Mouse (Mus musculus): ENCODE data around the gene Tmem115. TPM values are rescaled to one million over a fixed set of nuclear protein-coding genes. Genes with fewer than 3 reads are reported as not detected.

Tmem115 gene
- polyA plus RNA-seq, 1 experiment from 2014 or later, result 44.4 TPM

GRCm38 (mm10) chr9:107496359-107496758 is 37.4 kb upstream of the Tmem115 start:
- no peak overlapping the region for H3K9ac ChIP-seq (ENCODE audit: low read length)
- H3K9me3 ChIP-seq (replicated peaks; ENCODE audit: control insufficient read depth, low read length), result no peaks in the 10 kb centered on the region
- DNase-seq (ENCODE audit: low spot score), result no peak
- 84% methylated on average over 3 of the region's 3 CpGs for WGBS
- H3K36me3 ChIP-seq (ENCODE audit: control insufficient read depth, insufficient read depth, low read length), result no peaks in the 10 kb centered on the region
- 0 out of 2 replicates have a peak, but pooled peaks cover 2% of the 10 kb centered on the region for H3K4me1 ChIP-seq (ENCODE audit: control insufficient read depth, insufficient read depth, low read length)
- no peak for ATAC-seq
- H3K4me3 ChIP-seq (ENCODE audit: low read depth, low read length), result no peak overlapping the region
- no peak overlapping the region for H3K27ac ChIP-seq (ENCODE audit: low read depth, low read length)
- H3K27me3 ChIP-seq (replicated peaks; ENCODE audit: control insufficient read depth, insufficient read depth, low read length), result no peaks in the 10 kb centered on the region
- no peak overlapping the region for H3K4me2 ChIP-seq (ENCODE audit: low read length)

- no peaks in the 10 kb centered on the region for H3K27me3 ChIP-seq (replicated peaks; ENCODE audit: control insufficient read depth, insufficient read depth, low read length)
- 97% methylated on average over 3 of the region's 3 CpGs for WGBS
- ATAC-seq, result no peak
- no peak overlapping the region for H3K4me3 ChIP-seq (ENCODE audit: low read depth, low read length)
- no peak for DNase-seq (ENCODE audit: low spot score)
- no peaks in the 10 kb centered on the region for H3K36me3 ChIP-seq (ENCODE audit: control insufficient read depth, insufficient read depth, low read length)
- peaks cover 12% of the 10 kb centered on the region for H3K4me1 ChIP-seq (ENCODE audit: control insufficient read depth, insufficient read depth, low read length)
- H3K9ac ChIP-seq (ENCODE audit: low read length), result no peak overlapping the region
- no peaks in the 10 kb centered on the region for H3K9me3 ChIP-seq (replicated peaks; ENCODE audit: control insufficient read depth, low read length)
- H3K27ac ChIP-seq (ENCODE audit: low read depth, low read length), result no peak overlapping the region
- no peak overlapping the region for H3K4me2 ChIP-seq (ENCODE audit: low read length)
Measured at GRCm38 (mm10) chr9:107500708-107501286, 32.9 kb upstream of the Tmem115 start.

GRCm38 (mm10) chr9:107502131-107502846 is 31.5 kb upstream of the Tmem115 start:
- Histone ChIP-seq H3K9me3 (replicated peaks; ENCODE audit: control insufficient read depth, low read length) (no peaks in the 10 kb centered on the region), H3K27me3 (replicated peaks; ENCODE audit: control insufficient read depth, insufficient read depth, low read length) (no peaks in the 10 kb centered on the region), H3K4me1 (ENCODE audit: control insufficient read depth, insufficient read depth, low read length) (peaks cover 26% of the 10 kb centered on the region), H3K4me2 (ENCODE audit: low read length) (no peak overlapping the region), H3K27ac (ENCODE audit: low read depth, low read length) (no peak overlapping the region), H3K9ac (ENCODE audit: low read length) (no peak overlapping the region), H3K4me3 (ENCODE audit: low read depth, low read length) (no peak overlapping the region), H3K36me3 (ENCODE audit: control insufficient read depth, insufficient read depth, low read length) (no peaks in the 10 kb centered on the region)
- DNase-seq (ENCODE audit: low spot score), result no peak
- 82% methylated on average over 12 of the region's 12 CpGs for whole genome bisulfite sequencing
- no peak for ATAC-seq

GRCm38 (mm10) chr9:107504662-107505537 is 28.8 kb upstream of the Tmem115 start:
- WGBS, result 46% methylated on average over 19 of the region's 19 CpGs
- H3K9ac ChIP-seq (ENCODE audit: low read length), result no peak overlapping the region

GRCm38 (mm10) chr9:107508266-107508665 is 25.5 kb upstream of the Tmem115 start:
- Histone ChIP-seq H3K27ac (ENCODE audit: low read depth, low read length) (peak overlapping the region; percentile 72), H3K36me3 (ENCODE audit: control insufficient read depth, insufficient read depth, low read length) (no peaks in the 10 kb centered on the region), H3K27me3 (replicated peaks; ENCODE audit: control insufficient read depth, insufficient read depth, low read length) (no peaks in the 10 kb centered on the region), H3K9ac (ENCODE audit: low read length) (no peak overlapping the region), H3K4me1 (ENCODE audit: control insufficient read depth, insufficient read depth, low read length) (peaks cover 59% of the 10 kb centered on the region), H3K9me3 (replicated peaks; ENCODE audit: control insufficient read depth, low read length) (no peaks in the 10 kb centered on the region), H3K4me2 (ENCODE audit: low read length) (0 out of 2 replicates have a peak overlapping the region, but pooled peaks have one; percentile 14), H3K4me3 (ENCODE audit: low read depth, low read length) (no peak overlapping the region)
- 45% methylated on average over 10 of the region's 10 CpGs for WGBS
- ATAC-seq (peak; percentile 71), DNase-seq (ENCODE audit: low spot score) (peak; percentile 81)

More at GRCm38 (mm10) chr9:107504662-107505537, 28.8 kb upstream of the Tmem115 start:
- ATAC-seq (peak; percentile 21; the same call in 1 of the 2 replicates), DNase-seq (ENCODE audit: low spot score) (peak; percentile 52)
- Histone ChIP-seq H3K4me3 (ENCODE audit: low read depth, low read length) (no peak overlapping the region), H3K9me3 (replicated peaks; ENCODE audit: control insufficient read depth, low read length) (no peaks in the 10 kb centered on the region), H3K4me1 (ENCODE audit: control insufficient read depth, insufficient read depth, low read length) (peaks cover 43% of the 10 kb centered on the region), H3K4me2 (ENCODE audit: low read length) (no peak overlapping the region), H3K27me3 (replicated peaks; ENCODE audit: control insufficient read depth, insufficient read depth, low read length) (no peaks in the 10 kb centered on the region), H3K36me3 (ENCODE audit: control insufficient read depth, insufficient read depth, low read length) (no peaks in the 10 kb centered on the region), H3K27ac (ENCODE audit: low read depth, low read length) (peak overlapping the region; percentile 46; the same call in 1 of the 2 replicates)

DNA sequence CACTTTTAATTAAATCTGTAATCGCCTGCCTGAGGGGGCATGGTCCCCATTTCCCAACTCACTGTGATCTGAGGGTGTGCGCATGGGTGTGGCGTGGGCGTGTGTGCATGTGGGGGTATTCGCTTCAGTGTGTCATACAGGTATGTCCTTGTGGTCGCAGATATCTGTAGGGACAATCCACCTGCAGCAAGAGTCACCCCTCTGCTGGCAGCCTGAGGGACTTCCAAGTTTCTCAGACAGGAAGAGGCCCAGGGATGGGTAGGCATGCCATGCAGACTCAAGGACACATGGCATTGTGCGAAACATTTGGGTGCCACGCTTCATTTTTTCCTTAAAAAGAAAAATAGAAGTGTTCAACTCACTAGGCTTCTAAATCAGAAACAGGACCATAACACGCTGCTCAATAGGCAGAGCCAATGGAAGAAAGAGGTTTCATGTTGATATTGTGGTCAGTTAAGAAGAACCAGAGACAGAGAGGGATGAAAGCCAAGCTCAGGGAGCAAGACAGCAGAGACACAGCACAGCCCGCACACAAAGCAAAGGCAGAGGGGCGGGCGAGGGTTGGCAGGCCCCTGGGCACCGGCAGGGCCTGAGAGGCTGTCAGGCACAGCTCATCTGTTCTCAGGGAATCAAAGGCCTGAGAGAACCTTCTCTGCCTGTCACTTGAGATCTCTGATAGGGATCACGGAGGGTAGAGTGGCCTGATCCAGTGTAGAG is 23.2 kb upstream of the Tmem115 start:
- Histone ChIP-seq H3K27ac (ENCODE audit: low read depth, low read length) (no peak overlapping the region), H3K27me3 (replicated peaks; ENCODE audit: control insufficient read depth, insufficient read depth, low read length) (no peaks in the 10 kb centered on the region), H3K9me3 (replicated peaks; ENCODE audit: control insufficient read depth, low read length) (no peaks in the 10 kb centered on the region), H3K9ac (ENCODE audit: low read length) (no peak overlapping the region), H3K4me1 (ENCODE audit: control insufficient read depth, insufficient read depth, low read length) (peaks cover 49% of the 10 kb centered on the region), H3K4me3 (ENCODE audit: low read depth, low read length) (no peak overlapping the region), H3K36me3 (ENCODE audit: control insufficient read depth, insufficient read depth, low read length) (no peaks in the 10 kb centered on the region), H3K4me2 (ENCODE audit: low read length) (no peak overlapping the region)
- WGBS, result 83% methylated on average over 14 of the region's 14 CpGs
- no peak for DNase-seq (ENCODE audit: low spot score)
- ATAC-seq, result no peak

DNA sequence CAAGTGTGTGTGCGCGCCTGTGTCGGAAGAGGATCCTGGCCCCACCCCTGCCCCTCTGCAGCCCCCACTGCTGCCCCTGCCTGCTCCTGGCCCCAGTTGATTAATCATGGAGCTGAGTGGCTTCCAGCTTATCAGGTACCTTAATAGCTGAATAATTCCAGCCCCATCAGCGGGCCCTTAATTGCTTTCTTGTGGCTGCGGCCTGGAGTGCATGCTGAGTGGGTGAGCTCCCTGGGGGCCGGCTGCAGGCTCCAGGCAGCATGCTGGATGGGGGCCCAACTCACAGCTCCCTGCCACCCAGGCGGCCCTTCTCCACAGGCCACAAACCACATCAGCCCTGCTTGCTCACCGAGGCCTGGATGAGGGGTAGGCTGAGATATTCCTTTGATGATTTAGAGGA is 22.3 kb upstream of the Tmem115 start:
- no peaks in the 10 kb centered on the region for H3K36me3 ChIP-seq (ENCODE audit: control insufficient read depth, insufficient read depth, low read length)
- no peak overlapping the region for H3K4me3 ChIP-seq (ENCODE audit: low read depth, low read length)
- no peak overlapping the region for H3K9ac ChIP-seq (ENCODE audit: low read length)
- 43% methylated on average over 8 of the region's 8 CpGs for WGBS
- no peak overlapping the region for H3K4me2 ChIP-seq (ENCODE audit: low read length)
- peaks cover 42% of the 10 kb centered on the region for H3K4me1 ChIP-seq (ENCODE audit: control insufficient read depth, insufficient read depth, low read length)
- ATAC-seq, result no peak
- no peaks in the 10 kb centered on the region for H3K9me3 ChIP-seq (replicated peaks; ENCODE audit: control insufficient read depth, low read length)
- no peaks in the 10 kb centered on the region for H3K27me3 ChIP-seq (replicated peaks; ENCODE audit: control insufficient read depth, insufficient read depth, low read length)
- H3K27ac ChIP-seq (ENCODE audit: low read depth, low read length), result no peak overlapping the region
- no peak for DNase-seq (ENCODE audit: low spot score)

DNA sequence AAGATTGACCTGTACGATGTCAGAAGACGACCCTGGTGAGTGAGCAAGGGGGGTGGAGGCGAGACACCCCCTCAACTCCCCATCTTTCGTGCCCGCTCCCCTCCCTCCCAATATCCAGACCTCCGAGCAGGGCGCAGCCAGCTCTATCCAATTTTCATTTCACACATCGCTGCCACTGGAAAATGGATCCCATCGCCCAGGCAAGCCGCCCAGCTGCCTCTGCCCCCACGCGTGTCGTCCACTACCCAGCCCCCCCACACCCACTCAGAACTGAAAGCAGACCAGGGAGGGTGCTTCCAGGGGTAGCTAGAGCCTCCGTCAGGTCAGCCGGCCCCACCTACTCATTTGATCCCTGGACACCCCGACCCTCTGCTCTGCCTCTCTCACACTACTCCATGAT is 21.4 kb upstream of the Tmem115 start:
- no peak for DNase-seq (ENCODE audit: low spot score)
- H3K4me1 ChIP-seq (ENCODE audit: control insufficient read depth, insufficient read depth, low read length), result peaks cover 33% of the 10 kb centered on the region

More for the DNA sequence above, 21.4 kb upstream of the Tmem115 start:
- ATAC-seq, result no peak
- Histone ChIP-seq H3K9ac (ENCODE audit: low read length) (no peak overlapping the region), H3K36me3 (ENCODE audit: control insufficient read depth, insufficient read depth, low read length) (no peaks in the 10 kb centered on the region), H3K9me3 (replicated peaks; ENCODE audit: control insufficient read depth, low read length) (no peaks in the 10 kb centered on the region), H3K27me3 (replicated peaks; ENCODE audit: control insufficient read depth, insufficient read depth, low read length) (no peaks in the 10 kb centered on the region), H3K27ac (ENCODE audit: low read depth, low read length) (no peak overlapping the region), H3K4me3 (ENCODE audit: low read depth, low read length) (no peak overlapping the region), H3K4me2 (ENCODE audit: low read length) (no peak overlapping the region)
- 45% methylated on average over 16 of the region's 16 CpGs for WGBS
